Mouse (Mus musculus): ENCODE results near the gene Acaca. TPM values are rescaled to one million over a fixed set of nuclear protein-coding genes. Genes with fewer than 3 reads are reported as not detected.

The Acaca gene
- polyA plus RNA-seq, 1 experiment from 2014 or later = 19.1 TPM

GRCm38 (mm10) chr11:84188530-84188929 is 59.1 kb downstream of the Acaca start:
- H3K9me3 ChIP-seq = no peaks in the 10 kb centered on the region
- ATAC-seq (ENCODE audit: insufficient number of reproducible peaks, insufficient read depth, low FRiP score, low TSS enrichment, low read depth) = no peak
- no peak overlapping the region for H3K9ac ChIP-seq
- 88% methylated on average over 3 of the region's 3 CpGs for WGBS
- H3K4me2 ChIP-seq = no peak overlapping the region
- H3K27me3 ChIP-seq = no peaks in the 10 kb centered on the region
- no peak overlapping the region for H3K27ac ChIP-seq
- 0 out of 2 replicates have a peak, but pooled peaks cover 7% of the 10 kb centered on the region for H3K4me1 ChIP-seq
- H3K36me3 ChIP-seq = no peaks in the 10 kb centered on the region
- H3K4me3 ChIP-seq = no peak overlapping the region

DNA sequence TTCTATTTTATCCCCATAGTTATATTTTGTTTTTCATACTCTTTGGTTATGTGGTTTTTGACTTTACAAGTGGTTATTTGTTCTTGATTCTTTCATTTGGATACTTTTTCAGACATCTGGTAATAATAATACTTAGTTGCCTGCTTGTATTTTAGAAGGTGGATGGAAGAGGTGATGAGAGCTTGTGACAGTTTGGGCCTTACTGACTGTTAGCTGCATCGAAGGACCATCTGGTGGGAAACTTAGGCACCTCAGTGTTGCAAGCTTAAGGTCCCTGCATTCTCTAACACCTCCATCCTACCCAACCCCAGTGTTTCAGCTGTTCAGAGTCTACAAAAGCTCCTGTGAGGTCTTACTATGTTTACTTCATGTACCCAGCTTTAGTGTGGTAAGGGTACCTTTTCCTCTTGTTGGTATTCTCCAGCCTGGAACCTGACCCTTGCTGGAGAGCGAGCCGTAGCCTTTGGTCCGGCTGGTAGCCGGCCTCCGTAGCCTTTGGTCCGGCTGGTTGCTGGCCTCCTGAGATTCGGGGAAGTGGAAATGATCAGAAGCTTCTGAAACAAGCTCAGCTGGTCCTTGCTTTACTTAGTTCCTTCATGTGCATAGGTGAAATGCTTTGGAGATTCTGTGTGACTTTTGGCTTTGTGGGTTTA is 61.2 kb downstream of the Acaca start:
- Histone ChIP-seq H3K4me1 (0 out of 2 replicates have a peak, but pooled peaks cover 7% of the 10 kb centered on the region), H3K4me2 (no peak overlapping the region), H3K27me3 (no peaks in the 10 kb centered on the region), H3K27ac (no peak overlapping the region), H3K9me3 (no peaks in the 10 kb centered on the region), H3K9ac (no peak overlapping the region), H3K4me3 (no peak overlapping the region), H3K36me3 (peaks cover 5% of the 10 kb centered on the region; the same call in 1 of the 2 replicates)
- 79% methylated on average over 8 of the region's 8 CpGs for WGBS
- ATAC-seq (ENCODE audit: insufficient number of reproducible peaks, insufficient read depth, low FRiP score, low TSS enrichment, low read depth) = no peak

- peaks cover 15% of the 10 kb centered on the region; the same call in 1 of the 2 replicates for H3K36me3 ChIP-seq
- H3K4me1 ChIP-seq = 0 out of 2 replicates have a peak, but pooled peaks cover 7% of the 10 kb centered on the region
- no peaks in the 10 kb centered on the region for H3K27me3 ChIP-seq
- WGBS = 74% methylated on average over 10 of the region's 10 CpGs
- H3K9me3 ChIP-seq = no peaks in the 10 kb centered on the region
- no peak overlapping the region for H3K4me2 ChIP-seq
- ATAC-seq (ENCODE audit: insufficient number of reproducible peaks, insufficient read depth, low FRiP score, low TSS enrichment, low read depth) = no peak
- no peak overlapping the region for H3K27ac ChIP-seq
- H3K9ac ChIP-seq = no peak overlapping the region
- H3K4me3 ChIP-seq = no peak overlapping the region
Observed at GRCm38 (mm10) chr11:84193249-84193648, 63.8 kb downstream of the Acaca start.

- ATAC-seq (ENCODE audit: insufficient number of reproducible peaks, insufficient read depth, low FRiP score, low TSS enrichment, low read depth) = no peak
- Histone ChIP-seq H3K9ac (no peak overlapping the region), H3K4me2 (no peak overlapping the region), H3K27ac (no peak overlapping the region), H3K4me3 (no peak overlapping the region), H3K9me3 (no peaks in the 10 kb centered on the region), H3K27me3 (no peaks in the 10 kb centered on the region), H3K4me1 (0 out of 2 replicates have a peak, but pooled peaks cover 7% of the 10 kb centered on the region), H3K36me3 (peaks cover 15% of the 10 kb centered on the region; the same call in 1 of the 2 replicates)
- 91% methylated on average over 3 of the region's 3 CpGs for whole genome bisulfite sequencing
Observed at GRCm38 (mm10) chr11:84194751-84195150, 65.3 kb downstream of the Acaca start.

- H3K9ac ChIP-seq = no peak overlapping the region
- H3K4me1 ChIP-seq = no peaks in the 10 kb centered on the region
- WGBS = 92% methylated on average over 3 of the region's 3 CpGs
- H3K9me3 ChIP-seq = no peaks in the 10 kb centered on the region
- no peak overlapping the region for H3K27ac ChIP-seq
- H3K27me3 ChIP-seq = no peaks in the 10 kb centered on the region
- ATAC-seq (ENCODE audit: insufficient number of reproducible peaks, insufficient read depth, low FRiP score, low TSS enrichment, low read depth) = no peak
- no peak overlapping the region for H3K4me3 ChIP-seq
- H3K36me3 ChIP-seq = peaks cover 17% of the 10 kb centered on the region; the same call in 1 of the 2 replicates
- H3K4me2 ChIP-seq = no peak overlapping the region
Observed at GRCm38 (mm10) chr11:84197607-84198402, 68.3 kb downstream of the Acaca start.

GRCm38 (mm10) chr11:84205776-84206175 is 76.3 kb downstream of the Acaca start:
- Histone ChIP-seq H3K4me3 (no peak overlapping the region), H3K27ac (no peak overlapping the region), H3K4me2 (no peak overlapping the region), H3K27me3 (no peaks in the 10 kb centered on the region), H3K9me3 (no peaks in the 10 kb centered on the region), H3K9ac (no peak overlapping the region), H3K36me3 (peaks cover 14% of the 10 kb centered on the region; the same call in 1 of the 2 replicates), H3K4me1 (no peaks in the 10 kb centered on the region)
- ATAC-seq (ENCODE audit: insufficient number of reproducible peaks, insufficient read depth, low FRiP score, low TSS enrichment, low read depth) = no peak
- 64% methylated on average over 4 of the region's 4 CpGs for WGBS

GRCm38 (mm10) chr11:84210876-84211275 is 81.4 kb downstream of the Acaca start:
- H3K27ac ChIP-seq = no peak overlapping the region

GRCm38 (mm10) chr11:84218951-84219350 is 89.5 kb downstream of the Acaca start:
- no peak overlapping the region for H3K27ac ChIP-seq
- H3K4me2 ChIP-seq = no peak overlapping the region
- H3K27me3 ChIP-seq = no peaks in the 10 kb centered on the region
- H3K4me3 ChIP-seq = no peak overlapping the region
- no peaks in the 10 kb centered on the region for H3K9me3 ChIP-seq
- no peak for ATAC-seq (ENCODE audit: insufficient number of reproducible peaks, insufficient read depth, low FRiP score, low TSS enrichment, low read depth)
- WGBS = 75% methylated on average over 4 of the region's 4 CpGs
- no peaks in the 10 kb centered on the region for H3K4me1 ChIP-seq
- no peak overlapping the region for H3K9ac ChIP-seq
- H3K36me3 ChIP-seq = peaks cover 11% of the 10 kb centered on the region

More at GRCm38 (mm10) chr11:84210876-84211275, 81.4 kb downstream of the Acaca start:
- H3K4me3 ChIP-seq = no peak overlapping the region
- ATAC-seq (ENCODE audit: insufficient number of reproducible peaks, insufficient read depth, low FRiP score, low TSS enrichment, low read depth) = no peak
- 95% methylated on average over 6 of the region's 6 CpGs for WGBS
- no peaks in the 10 kb centered on the region for H3K27me3 ChIP-seq
- no peak overlapping the region for H3K9ac ChIP-seq
- no peaks in the 10 kb centered on the region for H3K9me3 ChIP-seq
- no peak overlapping the region for H3K4me2 ChIP-seq
- no peaks in the 10 kb centered on the region for H3K4me1 ChIP-seq
- peaks cover 7% of the 10 kb centered on the region; the same call in 1 of the 2 replicates for H3K36me3 ChIP-seq

DNA sequence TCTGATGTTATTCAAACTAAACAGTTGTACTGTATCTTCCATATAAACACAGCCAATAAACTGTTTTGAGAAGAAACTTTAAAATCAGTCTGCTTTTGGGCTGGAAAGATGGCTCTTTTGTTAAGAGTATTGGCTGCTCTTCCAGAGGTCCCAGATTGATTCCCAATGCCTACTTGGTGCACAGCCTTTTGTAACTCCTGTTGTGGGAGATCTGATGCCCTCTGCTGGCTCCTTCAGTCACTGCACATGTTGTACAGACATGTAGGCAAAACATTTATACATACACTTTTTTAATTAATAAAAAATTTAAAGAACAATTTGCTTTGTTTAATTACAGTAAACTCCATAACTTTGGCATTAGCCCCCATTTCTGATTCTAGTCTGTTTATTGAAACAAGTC is 114.1 kb downstream of the Acaca start:
- H3K36me3 ChIP-seq = peaks cover 21% of the 10 kb centered on the region
- no peak overlapping the region for H3K9ac ChIP-seq

GRCm38 (mm10) chr11:84247370-84247769 is 117.9 kb downstream of the Acaca start:
- Histone ChIP-seq H3K4me2 (no peak overlapping the region), H3K9ac (no peak overlapping the region), H3K4me3 (no peak overlapping the region), H3K36me3 (peaks cover 25% of the 10 kb centered on the region), H3K27me3 (no peaks in the 10 kb centered on the region), H3K4me1 (no peaks in the 10 kb centered on the region), H3K27ac (no peak overlapping the region), H3K9me3 (no peaks in the 10 kb centered on the region)
- WGBS = 86% methylated on average over 1 of the region's 1 CpGs
- no peak for ATAC-seq (ENCODE audit: insufficient number of reproducible peaks, insufficient read depth, low FRiP score, low TSS enrichment, low read depth)

More for the DNA sequence above, 114.1 kb downstream of the Acaca start:
- H3K27ac ChIP-seq = no peak overlapping the region
- no peak overlapping the region for H3K4me3 ChIP-seq
- H3K4me2 ChIP-seq = no peak overlapping the region
- no peaks in the 10 kb centered on the region for H3K27me3 ChIP-seq
- H3K9me3 ChIP-seq = no peaks in the 10 kb centered on the region
- ATAC-seq (ENCODE audit: insufficient number of reproducible peaks, insufficient read depth, low FRiP score, low TSS enrichment, low read depth) = no peak
- H3K4me1 ChIP-seq = no peaks in the 10 kb centered on the region

GRCm38 (mm10) chr11:84251170-84251569 is 121.7 kb downstream of the Acaca start:
- H3K27me3 ChIP-seq = no peaks in the 10 kb centered on the region
- no peak for ATAC-seq (ENCODE audit: insufficient number of reproducible peaks, insufficient read depth, low FRiP score, low TSS enrichment, low read depth)
- 87% methylated on average over 3 of the region's 3 CpGs for WGBS
- peaks cover 36% of the 10 kb centered on the region for H3K36me3 ChIP-seq
- H3K4me3 ChIP-seq = no peak overlapping the region
- no peaks in the 10 kb centered on the region for H3K4me1 ChIP-seq
- H3K4me2 ChIP-seq = no peak overlapping the region
- H3K27ac ChIP-seq = no peak overlapping the region
- no peaks in the 10 kb centered on the region for H3K9me3 ChIP-seq
- no peak overlapping the region for H3K9ac ChIP-seq

DNA sequence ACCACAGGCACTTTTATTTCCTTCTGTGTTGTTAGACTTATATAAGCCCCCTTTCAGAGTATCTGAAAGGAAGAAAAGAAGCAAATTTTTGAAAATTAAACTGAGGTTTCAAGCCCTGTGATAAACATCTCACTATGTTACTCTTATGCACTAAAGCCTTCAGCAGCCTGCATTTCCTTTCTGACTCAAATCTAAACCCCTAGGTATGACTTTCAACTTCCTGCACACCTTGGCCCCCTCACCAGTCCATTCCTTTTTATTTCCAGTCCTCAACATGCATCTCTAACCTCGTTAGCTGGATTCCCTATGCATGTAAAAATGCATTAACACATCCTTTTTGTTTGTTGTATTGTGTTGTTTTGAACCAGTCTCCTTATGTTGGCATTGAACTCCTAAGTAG is 123.0 kb downstream of the Acaca start:
- H3K4me3 ChIP-seq = no peak overlapping the region
- peaks cover 41% of the 10 kb centered on the region for H3K36me3 ChIP-seq
- H3K9me3 ChIP-seq = no peaks in the 10 kb centered on the region
- no peak for ATAC-seq (ENCODE audit: insufficient number of reproducible peaks, insufficient read depth, low FRiP score, low TSS enrichment, low read depth)
- WGBS = 86% methylated on average over 1 of the region's 1 CpGs
- no peak overlapping the region for H3K27ac ChIP-seq
- H3K4me1 ChIP-seq = no peaks in the 10 kb centered on the region
- H3K9ac ChIP-seq = no peak overlapping the region
- H3K27me3 ChIP-seq = no peaks in the 10 kb centered on the region
- no peak overlapping the region for H3K4me2 ChIP-seq

All from embryonic facial prominence, embryonic 13.5 days (tissue).